Mouse (Mus musculus): ENCODE measurements at regions not wholly inside any gene's neighbourhood (a gene's known extent, or its start where the extent isn't known, plus 50 kb on each side); places are given as distances from the start of the nearest gene placed in this dataset.

DNA sequence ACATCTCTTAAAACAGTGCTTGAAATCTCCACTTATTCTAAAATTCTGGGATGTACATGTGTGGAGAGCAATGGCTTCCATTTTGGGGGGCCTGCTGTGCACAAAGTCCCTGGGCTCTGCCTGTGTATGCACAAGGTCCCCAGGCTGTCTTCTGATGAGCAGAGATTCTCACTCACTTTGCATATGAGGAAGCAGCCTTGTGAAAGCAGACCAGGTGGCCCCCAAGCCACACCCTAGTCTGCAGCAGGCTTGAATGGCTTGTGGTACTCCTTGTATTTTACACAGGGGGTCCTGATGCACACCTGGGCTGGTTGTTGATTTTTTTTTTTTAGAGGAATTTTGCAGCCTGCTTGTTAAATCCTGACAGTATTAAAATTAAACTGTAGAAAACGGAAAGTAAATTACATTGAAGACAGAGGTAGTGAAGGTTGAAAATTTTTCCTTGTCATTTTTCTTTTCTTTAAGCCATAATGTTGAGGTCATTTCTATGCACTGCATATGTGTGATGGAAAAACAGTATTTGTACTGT is 1413.8 kb downstream of the Gsdmc2 start:
- Histone ChIP-seq H3K27me3 (ENCODE audit: control insufficient read depth, insufficient read depth, low read length) (no peaks in the 10 kb centered on the region), H3K9ac (ENCODE audit: low read length) (no peak overlapping the region), H3K27ac (ENCODE audit: low read depth, low read length) (no peak overlapping the region), H3K4me1 (ENCODE audit: control insufficient read depth, insufficient read depth, low read length) (no peaks in the 10 kb centered on the region), H3K4me2 (no peak overlapping the region), H3K36me3 (ENCODE audit: control insufficient read depth, insufficient read depth, low read length) (no peaks in the 10 kb centered on the region), H3K9me3 (ENCODE audit: control insufficient read depth, low read length) (no peaks in the 10 kb centered on the region), H3K4me3 (ENCODE audit: low read depth, low read length) (no peak overlapping the region)
- DNase-seq (ENCODE audit: low spot score, missing footprints): no peak
- no peak for ATAC-seq (ENCODE audit: low FRiP score)
- 90% methylated on average over 1 of the region's 1 CpGs for WGBS

DNA sequence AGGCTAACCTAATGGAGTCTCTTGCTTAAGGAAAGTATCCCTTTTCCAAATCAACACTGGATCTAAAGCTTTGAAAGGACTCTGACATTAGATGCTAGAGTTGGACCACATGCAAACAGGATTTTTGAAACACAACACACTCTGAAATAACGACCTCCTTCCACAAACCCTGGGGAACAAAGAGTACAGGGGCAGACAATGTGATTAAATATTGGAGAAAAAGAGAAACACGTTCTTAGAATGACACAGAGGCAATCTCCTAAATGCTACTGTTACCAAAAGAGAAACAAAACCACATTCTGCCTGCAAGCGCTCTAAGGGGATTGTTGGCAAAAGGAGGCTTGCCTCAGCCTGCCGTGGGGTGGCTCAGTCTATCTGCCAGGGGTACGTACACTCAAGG is 1422.0 kb downstream of the Gsdmc2 start:
- no peak overlapping the region for H3K27ac ChIP-seq (ENCODE audit: low read depth, low read length)

DNA sequence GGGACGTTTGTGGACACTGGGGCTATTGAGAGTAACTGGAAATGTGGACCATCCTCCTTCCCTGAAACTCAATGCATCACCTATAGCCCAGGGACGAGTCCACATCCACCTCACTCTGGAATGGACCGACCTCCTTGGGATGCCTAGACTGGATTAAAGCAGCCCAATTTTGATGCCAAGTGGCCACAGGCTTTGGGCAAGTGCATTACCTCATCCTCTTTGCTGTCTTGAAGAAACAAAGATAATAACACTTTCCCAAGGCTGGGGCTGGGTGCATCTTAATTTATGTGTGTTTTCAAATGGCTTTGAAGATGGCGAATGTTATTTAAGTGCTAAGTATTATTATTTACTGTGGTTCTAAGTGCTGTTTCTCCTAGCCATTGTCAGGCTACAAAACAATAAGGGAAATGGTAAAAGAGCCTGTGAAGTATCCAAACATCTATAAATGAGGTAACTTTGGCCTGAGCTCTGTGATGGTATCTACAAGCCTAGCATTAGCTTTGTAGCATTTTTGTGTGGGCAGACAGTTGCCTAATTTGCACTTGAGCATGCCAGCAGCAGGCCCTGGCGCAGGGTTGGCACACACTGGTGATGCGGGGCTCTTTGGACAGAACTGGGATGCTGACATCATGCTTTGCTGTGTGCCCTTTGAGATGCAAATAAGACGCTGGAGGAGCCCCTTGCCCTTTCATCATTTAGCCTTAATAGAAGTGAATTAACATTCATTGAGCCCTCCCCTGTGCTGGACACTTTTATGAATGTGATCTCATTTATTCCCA is 1423.7 kb downstream of the Gsdmc2 start:
- H3K4me1 ChIP-seq (ENCODE audit: control insufficient read depth, insufficient read depth, low read length): no peaks in the 10 kb centered on the region
- no peak overlapping the region for H3K9ac ChIP-seq (ENCODE audit: low read length)
- ATAC-seq (ENCODE audit: low FRiP score) (no peak), DNase-seq (ENCODE audit: low spot score, missing footprints) (no peak)
- no peak overlapping the region for H3K4me2 ChIP-seq
- no peak overlapping the region for H3K27ac ChIP-seq (ENCODE audit: low read depth, low read length)
- H3K36me3 ChIP-seq (ENCODE audit: control insufficient read depth, insufficient read depth, low read length): no peaks in the 10 kb centered on the region
- no peaks in the 10 kb centered on the region for H3K27me3 ChIP-seq (ENCODE audit: control insufficient read depth, insufficient read depth, low read length)
- H3K4me3 ChIP-seq (ENCODE audit: low read depth, low read length): no peak overlapping the region
- no peaks in the 10 kb centered on the region for H3K9me3 ChIP-seq (ENCODE audit: control insufficient read depth, low read length)
- WGBS: 90% methylated on average over 7 of the region's 7 CpGs

More for the DNA sequence above, 1422.0 kb downstream of the Gsdmc2 start:
- DNase-seq (ENCODE audit: low spot score, missing footprints) (no peak), ATAC-seq (ENCODE audit: low FRiP score) (no peak)
- Histone ChIP-seq H3K9ac (ENCODE audit: low read length) (no peak overlapping the region), H3K4me1 (ENCODE audit: control insufficient read depth, insufficient read depth, low read length) (no peaks in the 10 kb centered on the region), H3K4me3 (ENCODE audit: low read depth, low read length) (no peak overlapping the region), H3K36me3 (ENCODE audit: control insufficient read depth, insufficient read depth, low read length) (no peaks in the 10 kb centered on the region), H3K27me3 (ENCODE audit: control insufficient read depth, insufficient read depth, low read length) (no peaks in the 10 kb centered on the region), H3K9me3 (ENCODE audit: control insufficient read depth, low read length) (no peaks in the 10 kb centered on the region), H3K4me2 (no peak overlapping the region)
- WGBS: 87% methylated on average over 5 of the region's 5 CpGs

DNA sequence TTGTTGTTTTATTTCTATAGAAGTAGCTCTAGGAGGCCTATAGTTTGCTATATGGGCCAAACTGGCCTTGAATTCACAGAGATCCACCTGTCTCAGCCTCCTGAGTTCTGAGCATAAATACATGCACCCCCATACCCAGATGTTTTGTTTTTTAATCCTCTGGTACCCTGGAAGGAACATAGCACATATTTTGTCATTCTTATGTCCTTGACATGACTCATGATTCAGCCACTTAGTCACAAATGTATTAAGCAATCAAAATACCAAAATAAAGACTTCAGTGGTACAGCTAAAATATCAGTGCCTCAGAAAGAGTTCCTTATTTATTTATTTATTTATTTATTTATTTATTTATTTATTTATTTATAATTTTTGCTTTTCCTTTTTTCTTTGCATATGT is 1428.3 kb downstream of the Gsdmc2 start:
- no peak for ATAC-seq (ENCODE audit: low FRiP score)

DNA sequence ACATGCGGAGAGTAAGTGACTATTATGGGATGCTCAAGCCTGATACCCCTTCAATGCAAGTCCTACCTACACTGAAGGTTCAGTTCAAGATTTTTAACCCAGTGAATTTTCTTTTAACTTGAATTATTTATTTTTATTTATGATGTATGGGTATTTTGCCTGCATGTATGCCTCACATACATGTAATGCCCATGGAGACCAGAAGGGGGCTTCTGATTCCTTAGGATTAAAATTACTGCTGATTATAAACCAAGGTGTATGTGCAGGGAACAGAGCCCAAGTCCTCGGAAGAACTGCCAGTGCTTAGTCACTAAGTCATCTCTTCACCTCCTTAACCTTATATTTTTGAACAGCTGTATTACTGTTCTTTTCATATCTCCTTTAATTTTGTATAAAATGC is 1431.3 kb downstream of the Gsdmc2 start:
- Histone ChIP-seq H3K4me1 (ENCODE audit: control insufficient read depth, insufficient read depth, low read length) (no peaks in the 10 kb centered on the region), H3K9me3 (ENCODE audit: control insufficient read depth, low read length) (no peaks in the 10 kb centered on the region; the same call in 1 of the 2 replicates), H3K4me3 (ENCODE audit: low read depth, low read length) (no peak overlapping the region), H3K27me3 (ENCODE audit: control insufficient read depth, insufficient read depth, low read length) (no peaks in the 10 kb centered on the region), H3K27ac (ENCODE audit: low read depth, low read length) (no peak overlapping the region), H3K36me3 (ENCODE audit: control insufficient read depth, insufficient read depth, low read length) (no peaks in the 10 kb centered on the region), H3K9ac (ENCODE audit: low read length) (no peak overlapping the region), H3K4me2 (no peak overlapping the region)
- DNase-seq (ENCODE audit: low spot score, missing footprints): no peak
- WGBS: 94% methylated on average over 2 of the region's 2 CpGs
- no peak for ATAC-seq (ENCODE audit: low FRiP score)

More for the DNA sequence above, 1428.3 kb downstream of the Gsdmc2 start:
- no peak for DNase-seq (ENCODE audit: low spot score, missing footprints)
- no peak overlapping the region for H3K4me3 ChIP-seq (ENCODE audit: low read depth, low read length)
- H3K9ac ChIP-seq (ENCODE audit: low read length): no peak overlapping the region
- H3K36me3 ChIP-seq (ENCODE audit: control insufficient read depth, insufficient read depth, low read length): no peaks in the 10 kb centered on the region
- H3K4me1 ChIP-seq (ENCODE audit: control insufficient read depth, insufficient read depth, low read length): no peaks in the 10 kb centered on the region
- H3K27ac ChIP-seq (ENCODE audit: low read depth, low read length): no peak overlapping the region
- H3K4me2 ChIP-seq: no peak overlapping the region
- no peaks in the 10 kb centered on the region for H3K27me3 ChIP-seq (ENCODE audit: control insufficient read depth, insufficient read depth, low read length)
- H3K9me3 ChIP-seq (ENCODE audit: control insufficient read depth, low read length): no peaks in the 10 kb centered on the region; the same call in 1 of the 2 replicates

DNA sequence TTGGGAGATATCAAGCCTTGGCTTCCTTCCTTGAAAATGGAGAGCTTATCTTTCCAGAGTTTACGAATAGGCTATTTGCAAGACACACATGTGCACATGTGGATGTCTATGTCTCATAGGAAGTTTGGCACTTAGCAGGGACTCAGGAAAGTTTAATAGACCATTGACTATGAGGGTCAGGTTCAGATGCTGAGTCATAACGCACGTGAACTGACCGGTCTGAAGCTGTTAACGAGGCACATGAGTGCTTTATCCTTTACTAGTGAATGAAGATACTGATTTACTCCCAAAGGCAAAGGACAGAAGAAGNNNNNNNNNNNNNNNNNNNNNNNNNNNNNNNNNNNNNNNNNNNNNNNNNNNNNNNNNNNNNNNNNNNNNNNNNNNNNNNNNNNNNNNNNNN is 1442.8 kb downstream of the Gsdmc2 start:
- Histone ChIP-seq H3K4me2 (no peak overlapping the region), H3K27me3 (ENCODE audit: control insufficient read depth, insufficient read depth, low read length) (no peaks in the 10 kb centered on the region), H3K4me3 (ENCODE audit: low read depth, low read length) (no peak overlapping the region), H3K36me3 (ENCODE audit: control insufficient read depth, insufficient read depth, low read length) (no peaks in the 10 kb centered on the region), H3K27ac (ENCODE audit: low read depth, low read length) (no peak overlapping the region), H3K9me3 (ENCODE audit: control insufficient read depth, low read length) (no peaks in the 10 kb centered on the region), H3K4me1 (ENCODE audit: control insufficient read depth, insufficient read depth, low read length) (no peaks in the 10 kb centered on the region), H3K9ac (ENCODE audit: low read length) (no peak overlapping the region)
- DNase-seq (ENCODE audit: low spot score, missing footprints) (peak; percentile 19), ATAC-seq (ENCODE audit: low FRiP score) (no peak)
- 92% methylated on average over 5 of the region's 5 CpGs for WGBS

DNA sequence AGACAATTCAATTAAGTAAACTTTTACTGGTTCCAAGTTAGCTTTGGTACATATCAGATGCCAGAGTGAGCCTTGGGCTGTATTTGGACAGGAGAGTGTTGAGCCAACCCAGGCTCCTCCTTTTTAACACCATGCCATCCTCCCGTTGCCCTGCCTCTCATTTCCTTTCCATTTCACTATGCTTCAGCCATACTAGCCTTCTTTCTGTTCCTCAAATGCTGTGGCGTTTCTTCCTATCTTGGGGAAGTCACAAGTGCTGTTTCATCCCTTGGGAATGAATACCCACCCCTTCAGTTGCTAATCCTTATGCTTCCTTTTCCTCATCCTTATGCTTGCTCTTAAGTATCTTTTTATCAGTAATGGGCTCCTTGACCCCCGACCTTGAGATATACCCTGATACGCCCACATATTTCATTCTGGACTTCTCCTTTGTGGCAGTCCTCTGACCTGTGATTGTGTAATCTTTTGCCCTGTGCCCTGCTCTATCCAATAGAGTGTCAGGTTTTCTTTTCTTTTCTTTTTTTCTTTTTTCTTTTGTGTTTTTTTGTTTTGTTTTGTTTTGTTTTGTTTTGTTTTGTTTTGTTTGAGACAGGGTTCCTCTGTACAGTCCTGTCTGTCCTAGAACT is 1443.9 kb downstream of the Gsdmc2 start:
- no peak for DNase-seq (ENCODE audit: low spot score, missing footprints)

DNA sequence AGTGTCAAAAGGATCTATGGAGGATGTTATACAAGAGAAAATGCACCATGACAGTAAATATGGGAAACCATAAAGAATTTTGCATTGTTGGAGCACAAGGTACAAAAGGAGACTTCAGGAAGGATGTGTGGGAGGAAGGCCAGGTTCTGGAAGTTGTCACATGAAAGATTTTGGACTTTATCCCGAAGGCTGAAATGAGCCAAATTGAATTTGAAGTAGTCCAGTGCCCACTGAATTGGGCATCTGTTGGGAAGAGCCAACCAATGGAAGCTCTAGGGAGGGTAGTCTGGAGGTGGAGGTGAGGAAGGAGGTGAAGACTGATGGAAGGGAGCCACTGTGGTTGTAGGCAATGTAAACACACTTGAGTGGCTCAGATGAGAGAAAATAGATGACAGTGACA is 1445.6 kb downstream of the Gsdmc2 start:
- Histone ChIP-seq H3K4me3 (ENCODE audit: low read depth, low read length) (no peak overlapping the region), H3K36me3 (ENCODE audit: control insufficient read depth, insufficient read depth, low read length) (no peaks in the 10 kb centered on the region), H3K9me3 (ENCODE audit: control insufficient read depth, low read length) (no peaks in the 10 kb centered on the region), H3K4me1 (ENCODE audit: control insufficient read depth, insufficient read depth, low read length) (no peaks in the 10 kb centered on the region), H3K4me2 (no peak overlapping the region), H3K27me3 (ENCODE audit: control insufficient read depth, insufficient read depth, low read length) (no peaks in the 10 kb centered on the region), H3K9ac (ENCODE audit: low read length) (no peak overlapping the region), H3K27ac (ENCODE audit: low read depth, low read length) (no peak overlapping the region)
- ATAC-seq (ENCODE audit: low FRiP score): no peak
- no peak for DNase-seq (ENCODE audit: low spot score, missing footprints)
- WGBS: 79% methylated on average over 1 of the region's 1 CpGs

More for the DNA sequence above, 1443.9 kb downstream of the Gsdmc2 start:
- H3K36me3 ChIP-seq (ENCODE audit: control insufficient read depth, insufficient read depth, low read length): no peaks in the 10 kb centered on the region
- H3K27me3 ChIP-seq (ENCODE audit: control insufficient read depth, insufficient read depth, low read length): no peaks in the 10 kb centered on the region
- no peak overlapping the region for H3K27ac ChIP-seq (ENCODE audit: low read depth, low read length)
- no peaks in the 10 kb centered on the region for H3K4me1 ChIP-seq (ENCODE audit: control insufficient read depth, insufficient read depth, low read length)
- H3K9me3 ChIP-seq (ENCODE audit: control insufficient read depth, low read length): no peaks in the 10 kb centered on the region
- no peak for ATAC-seq (ENCODE audit: low FRiP score)
- H3K4me2 ChIP-seq: no peak overlapping the region
- no peak overlapping the region for H3K9ac ChIP-seq (ENCODE audit: low read length)
- 67% methylated on average over 4 of the region's 4 CpGs for WGBS
- no peak overlapping the region for H3K4me3 ChIP-seq (ENCODE audit: low read depth, low read length)

DNA sequence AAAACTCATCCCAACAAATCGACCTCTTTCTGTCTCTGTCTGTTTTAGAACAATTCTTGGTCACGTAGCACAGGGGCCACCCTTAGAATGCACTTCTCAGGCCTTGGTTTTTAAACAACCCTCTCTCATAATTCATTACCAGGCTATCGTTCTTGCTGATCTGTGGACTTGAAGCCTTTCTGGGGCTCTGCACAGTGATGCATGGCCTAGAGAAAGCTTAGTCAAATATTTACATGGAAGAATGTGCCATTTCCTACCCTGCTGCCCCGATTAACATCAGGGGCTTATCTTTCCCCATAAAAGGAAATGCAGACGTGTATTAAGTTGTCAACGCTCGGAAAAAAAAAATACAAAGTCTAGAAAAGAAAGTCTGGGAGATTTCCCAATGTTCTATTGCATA is 1448.0 kb downstream of the Gsdmc2 start:
- no peaks in the 10 kb centered on the region for H3K4me1 ChIP-seq (ENCODE audit: control insufficient read depth, insufficient read depth, low read length)
- H3K27me3 ChIP-seq (ENCODE audit: control insufficient read depth, insufficient read depth, low read length): no peaks in the 10 kb centered on the region
- H3K9ac ChIP-seq (ENCODE audit: low read length): no peak overlapping the region
- no peak overlapping the region for H3K4me3 ChIP-seq (ENCODE audit: low read depth, low read length)
- ATAC-seq (ENCODE audit: low FRiP score) (no peak), DNase-seq (ENCODE audit: low spot score, missing footprints) (no peak)
- H3K36me3 ChIP-seq (ENCODE audit: control insufficient read depth, insufficient read depth, low read length): no peaks in the 10 kb centered on the region
- H3K9me3 ChIP-seq (ENCODE audit: control insufficient read depth, low read length): no peaks in the 10 kb centered on the region
- H3K4me2 ChIP-seq: no peak overlapping the region
- no peak overlapping the region for H3K27ac ChIP-seq (ENCODE audit: low read depth, low read length)
- 80% methylated on average over 7 of the region's 7 CpGs for WGBS
